In genomic region chr1:86395897-86396296, GRCm38 (mm10) we compare ENCODE assay signal across 1 mouse cellular context.
TF ChIP-seq lines count a peak whose summit lies in the region.

No protein-coding gene starts in this region.

TF ChIP-seq in MEL, 35 proteins besides CTCF, POLR2A, EP300 and RAD21:
- TF ChIP-seq POLR2AphosphoS2 (IDR thresholded peaks at IDR 0.05; ENCODE audit: low read length) (no peak), SMC3 (IDR thresholded peaks at IDR 0.05; ENCODE audit: low read depth, low read length) (0 out of 2 replicates have a peak, but pooled peaks have one; percentile 24)
